Mouse (Mus musculus): Measurements from ENCODE around the gene Tex38. TPM values are rescaled to one million over a fixed set of nuclear protein-coding genes. Genes with fewer than 3 reads are reported as not detected.

The Tex38 gene
- polyA plus RNA-seq, 1 experiment from 2014 or later = 0.72 TPM

DNA sequence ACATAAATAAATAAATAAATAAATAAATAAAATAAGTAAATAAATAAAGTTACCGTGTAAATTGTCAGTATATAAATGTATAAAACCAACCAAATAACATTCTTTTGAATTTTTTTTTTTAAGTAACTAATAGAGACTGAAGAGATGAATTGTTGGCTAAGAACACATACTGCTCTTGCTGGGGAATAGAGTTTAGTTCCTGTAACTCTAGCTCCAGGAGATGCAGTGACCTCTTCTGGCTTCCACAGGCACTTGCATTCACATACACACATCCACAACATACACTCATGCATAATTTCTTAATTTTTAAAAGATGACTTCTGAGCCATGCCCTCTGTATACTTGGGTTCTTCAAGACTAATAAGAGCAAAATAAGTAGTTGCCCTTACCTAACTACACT is 26.0 kb downstream of the Tex38 start:
- no peak overlapping the region for H3K4me3 ChIP-seq (ENCODE audit: low read depth, low read length)
- H3K27me3 ChIP-seq (ENCODE audit: control insufficient read depth, insufficient read depth, low read depth, low read length) = no peaks in the 10 kb centered on the region
- 100% methylated on average over 1 of the region's 1 CpGs for whole genome bisulfite sequencing
- no peak for ATAC-seq
- no peak overlapping the region for H3K27ac ChIP-seq (ENCODE audit: low read length)
- peaks cover 18% of the 10 kb centered on the region for H3K36me3 ChIP-seq (ENCODE audit: control insufficient read depth, insufficient read depth, low read length)
- no peaks in the 10 kb centered on the region for H3K4me1 ChIP-seq (ENCODE audit: control insufficient read depth, insufficient read depth, low read length)
- no peak overlapping the region for H3K9ac ChIP-seq (ENCODE audit: low read depth, low read length)
- H3K4me2 ChIP-seq (ENCODE audit: low read length) = no peak overlapping the region
- no peaks in the 10 kb centered on the region for H3K9me3 ChIP-seq (replicated peaks; ENCODE audit: control insufficient read depth, low read length, poor library complexity, severe bottlenecking)

DNA sequence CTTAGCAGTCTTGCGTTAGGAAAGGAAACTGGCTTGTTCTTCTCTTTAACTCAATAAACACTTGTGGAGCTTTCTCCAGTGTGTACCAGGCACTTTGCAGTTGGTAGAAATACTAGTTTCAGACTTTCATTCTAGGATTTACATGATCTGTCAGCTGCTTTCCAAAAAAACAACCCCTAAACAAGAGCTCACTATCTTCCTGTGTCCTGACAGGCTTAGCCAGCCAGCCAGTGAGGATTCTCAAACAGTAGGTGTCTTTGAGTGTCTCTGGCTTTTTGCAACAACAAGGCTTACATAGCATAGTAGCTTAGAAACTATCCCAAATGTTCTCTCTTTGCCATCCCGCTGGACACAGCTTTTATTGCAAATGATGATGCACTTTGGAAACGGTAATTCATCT is 26.7 kb downstream of the Tex38 start:
- peaks cover 14% of the 10 kb centered on the region for H3K36me3 ChIP-seq (ENCODE audit: control insufficient read depth, insufficient read depth, low read length)
- 95% methylated on average over 3 of the region's 3 CpGs for WGBS
- no peak for ATAC-seq

DNA sequence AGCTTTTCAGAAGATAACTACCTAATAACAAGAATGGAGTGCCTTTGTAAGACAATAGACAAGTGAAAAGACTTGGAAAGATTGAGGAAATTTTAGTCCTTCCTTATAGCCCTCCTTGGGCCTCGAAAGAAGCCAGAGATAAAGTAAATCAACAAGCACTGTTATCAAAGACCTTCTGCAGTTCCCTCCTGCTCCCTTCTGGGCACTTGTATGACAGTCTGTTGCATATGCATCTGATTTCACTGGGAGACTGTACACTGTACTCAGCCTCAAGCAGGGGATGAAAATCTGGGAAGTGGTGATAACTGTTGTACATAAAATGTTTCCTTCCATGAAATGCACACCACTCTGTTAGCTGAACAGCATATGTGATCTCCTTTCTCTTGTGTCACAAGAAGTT is 31.5 kb downstream of the Tex38 start:
- peaks cover 13% of the 10 kb centered on the region for H3K36me3 ChIP-seq (ENCODE audit: control insufficient read depth, insufficient read depth, low read length)
- no peak for ATAC-seq
- H3K27me3 ChIP-seq (ENCODE audit: control insufficient read depth, insufficient read depth, low read depth, low read length) = no peaks in the 10 kb centered on the region
- no peak overlapping the region for H3K4me3 ChIP-seq (ENCODE audit: low read depth, low read length)
- H3K9ac ChIP-seq (ENCODE audit: low read depth, low read length) = no peak overlapping the region
- no peaks in the 10 kb centered on the region for H3K9me3 ChIP-seq (replicated peaks; ENCODE audit: control insufficient read depth, low read length, poor library complexity, severe bottlenecking)
- no peak overlapping the region for H3K4me2 ChIP-seq (ENCODE audit: low read length)
- no peak overlapping the region for H3K27ac ChIP-seq (ENCODE audit: low read length)
- 97% methylated on average over 1 of the region's 1 CpGs for WGBS
- no peaks in the 10 kb centered on the region for H3K4me1 ChIP-seq (ENCODE audit: control insufficient read depth, insufficient read depth, low read length)

More for the DNA sequence above, 26.7 kb downstream of the Tex38 start:
- Histone ChIP-seq H3K9me3 (replicated peaks; ENCODE audit: control insufficient read depth, low read length, poor library complexity, severe bottlenecking) (no peaks in the 10 kb centered on the region), H3K4me1 (ENCODE audit: control insufficient read depth, insufficient read depth, low read length) (no peaks in the 10 kb centered on the region), H3K9ac (ENCODE audit: low read depth, low read length) (no peak overlapping the region), H3K27ac (ENCODE audit: low read length) (no peak overlapping the region), H3K4me2 (ENCODE audit: low read length) (no peak overlapping the region), H3K4me3 (ENCODE audit: low read depth, low read length) (no peak overlapping the region), H3K27me3 (ENCODE audit: control insufficient read depth, insufficient read depth, low read depth, low read length) (no peaks in the 10 kb centered on the region)

DNA sequence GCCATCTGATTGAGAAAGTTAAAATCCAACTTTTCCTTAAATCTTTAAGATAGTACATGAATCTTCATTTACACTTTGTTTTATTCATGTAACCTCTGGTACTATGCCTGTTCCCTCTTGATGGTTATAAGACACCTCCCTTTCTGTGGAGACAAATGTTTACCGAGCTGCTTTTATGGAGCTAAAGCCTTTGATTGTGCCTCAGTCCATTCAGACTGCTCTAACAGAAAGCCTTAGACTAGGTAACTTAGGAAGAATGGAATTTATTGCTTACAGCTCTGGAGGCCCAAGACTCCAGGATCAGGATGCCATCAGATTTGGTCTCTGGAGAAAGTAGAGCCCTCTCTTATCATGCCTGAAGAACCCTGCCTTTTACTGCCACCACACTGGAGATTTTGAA is 32.6 kb downstream of the Tex38 start:
- H3K9me3 ChIP-seq (replicated peaks; ENCODE audit: control insufficient read depth, low read length, poor library complexity, severe bottlenecking) = no peaks in the 10 kb centered on the region
- no peak overlapping the region for H3K4me2 ChIP-seq (ENCODE audit: low read length)
- no peak overlapping the region for H3K4me3 ChIP-seq (ENCODE audit: low read depth, low read length)
- no peak overlapping the region for H3K27ac ChIP-seq (ENCODE audit: low read length)
- 63% methylated on average over 1 of the region's 1 CpGs for WGBS
- peaks cover 10% of the 10 kb centered on the region for H3K36me3 ChIP-seq (ENCODE audit: control insufficient read depth, insufficient read depth, low read length)
- no peak for ATAC-seq
- no peaks in the 10 kb centered on the region for H3K27me3 ChIP-seq (ENCODE audit: control insufficient read depth, insufficient read depth, low read depth, low read length)
- no peaks in the 10 kb centered on the region for H3K4me1 ChIP-seq (ENCODE audit: control insufficient read depth, insufficient read depth, low read length)
- H3K9ac ChIP-seq (ENCODE audit: low read depth, low read length) = no peak overlapping the region

DNA sequence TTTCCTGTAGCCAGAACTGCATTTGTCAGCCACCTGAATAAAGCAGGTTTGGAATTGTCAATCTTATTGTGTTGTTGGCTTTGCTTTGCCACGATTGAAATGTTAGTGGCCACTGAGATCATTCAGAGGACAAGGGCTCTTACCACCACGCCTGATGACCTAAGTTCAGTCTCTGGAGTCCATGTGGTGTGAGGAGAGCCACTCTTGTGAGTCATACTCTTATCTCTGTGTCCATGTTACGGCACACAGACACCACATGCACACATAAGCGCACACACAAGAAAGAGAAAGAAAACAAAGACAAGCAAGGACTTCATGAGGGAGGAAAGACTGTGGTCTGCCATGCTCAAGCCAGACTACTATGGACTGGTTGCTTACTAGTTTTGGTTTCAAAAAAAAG is 37.7 kb downstream of the Tex38 start:
- 85% methylated on average over 4 of the region's 4 CpGs for WGBS
- no peak overlapping the region for H3K27ac ChIP-seq (ENCODE audit: low read length)
- no peaks in the 10 kb centered on the region for H3K9me3 ChIP-seq (replicated peaks; ENCODE audit: control insufficient read depth, low read length, poor library complexity, severe bottlenecking)
- H3K4me2 ChIP-seq (ENCODE audit: low read length) = no peak overlapping the region
- 0 out of 2 replicates have a peak, but pooled peaks cover 12% of the 10 kb centered on the region for H3K36me3 ChIP-seq (ENCODE audit: control insufficient read depth, insufficient read depth, low read length)
- no peak for ATAC-seq
- no peak overlapping the region for H3K9ac ChIP-seq (ENCODE audit: low read depth, low read length)
- H3K4me3 ChIP-seq (ENCODE audit: low read depth, low read length) = no peak overlapping the region
- no peaks in the 10 kb centered on the region for H3K27me3 ChIP-seq (ENCODE audit: control insufficient read depth, insufficient read depth, low read depth, low read length)
- H3K4me1 ChIP-seq (ENCODE audit: control insufficient read depth, insufficient read depth, low read length) = peaks cover 15% of the 10 kb centered on the region

DNA sequence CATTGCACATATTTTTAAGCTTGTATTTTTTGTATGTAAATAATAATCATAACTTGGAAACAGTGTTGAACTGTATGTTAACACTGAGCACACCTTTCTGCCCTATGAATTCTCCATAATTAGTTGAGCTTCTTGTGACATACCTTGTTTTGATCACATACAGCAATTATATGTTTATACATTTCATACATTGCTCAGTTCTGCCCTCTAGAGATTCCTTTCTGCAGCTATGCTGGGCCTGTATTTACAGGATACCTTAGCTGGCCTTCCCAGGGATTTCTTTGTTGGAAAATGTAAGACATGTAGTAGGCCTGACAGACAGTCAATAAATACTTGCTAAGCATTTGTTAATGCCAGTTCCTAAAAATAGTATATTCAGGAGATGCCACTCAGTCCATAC is 38.2 kb downstream of the Tex38 start:
- no peak overlapping the region for H3K27ac ChIP-seq (ENCODE audit: low read length)
- H3K9ac ChIP-seq (ENCODE audit: low read depth, low read length) = no peak overlapping the region
- H3K4me1 ChIP-seq (ENCODE audit: control insufficient read depth, insufficient read depth, low read length) = peaks cover 15% of the 10 kb centered on the region
- ATAC-seq = no peak
- no peaks in the 10 kb centered on the region for H3K27me3 ChIP-seq (ENCODE audit: control insufficient read depth, insufficient read depth, low read depth, low read length)
- H3K9me3 ChIP-seq (replicated peaks; ENCODE audit: control insufficient read depth, low read length, poor library complexity, severe bottlenecking) = no peaks in the 10 kb centered on the region
- H3K36me3 ChIP-seq (ENCODE audit: control insufficient read depth, insufficient read depth, low read length) = 0 out of 2 replicates have a peak, but pooled peaks cover 10% of the 10 kb centered on the region
- no peak overlapping the region for H3K4me2 ChIP-seq (ENCODE audit: low read length)
- H3K4me3 ChIP-seq (ENCODE audit: low read depth, low read length) = no peak overlapping the region

DNA sequence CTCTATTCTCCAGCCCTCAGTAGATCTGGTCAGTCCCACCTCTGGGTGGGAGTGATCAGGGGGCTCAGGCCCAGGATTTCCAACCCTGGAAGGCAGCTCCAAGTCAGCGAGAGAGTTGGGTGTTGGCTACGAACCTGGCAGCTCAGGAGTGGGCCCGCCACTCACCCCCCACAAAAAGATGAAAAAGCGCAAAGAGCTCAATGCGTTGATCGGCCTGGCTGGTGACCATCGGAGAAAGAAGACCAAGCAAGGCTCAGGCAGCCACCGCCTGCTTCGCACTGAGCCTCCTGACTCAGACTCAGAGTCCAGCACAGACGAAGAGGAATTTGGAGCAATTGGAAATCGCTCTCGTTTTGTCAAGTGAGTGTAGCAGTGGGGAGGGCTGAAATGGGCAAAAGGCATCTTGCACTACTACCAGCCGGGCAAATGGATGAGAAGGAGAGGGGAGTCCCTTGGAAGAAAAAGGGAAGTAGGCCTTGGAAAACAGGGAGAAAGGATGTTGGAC is 42.3 kb downstream of the Tex38 start:
- no peak for ATAC-seq
- no peak overlapping the region for H3K27ac ChIP-seq (ENCODE audit: low read length)

DNA sequence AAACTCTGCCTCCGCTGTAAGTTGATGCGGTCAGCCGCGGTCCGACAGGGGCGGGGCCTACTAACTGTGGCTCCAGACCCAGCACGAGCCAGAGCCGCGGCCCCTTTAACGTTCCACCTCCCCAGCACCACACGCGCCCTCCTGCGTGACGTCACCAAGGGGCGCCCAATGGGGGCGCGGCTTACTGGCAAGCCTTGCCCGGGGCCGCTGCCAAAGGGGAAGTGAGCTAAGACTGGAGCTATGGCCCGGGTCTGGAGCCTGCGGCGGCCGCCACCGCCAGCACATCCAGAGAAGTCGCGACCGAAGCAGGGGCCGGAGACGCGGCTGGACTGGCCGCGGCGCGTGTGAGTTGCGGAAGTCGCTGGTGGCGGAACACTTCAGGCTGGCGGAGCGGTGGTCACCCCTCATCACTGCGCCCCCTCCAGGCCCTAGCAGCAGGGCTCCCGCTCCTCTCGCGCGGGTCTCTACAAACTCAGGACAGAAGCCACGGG is 43.2 kb downstream of the Tex38 start, which contains the start of gene Efcab14:
Gene Efcab14, plus strand, starts transcription at position 194 of the 491 bp plus-strand sequence.
- H3K36me3 ChIP-seq (ENCODE audit: control insufficient read depth, insufficient read depth, low read length) = 0 out of 2 replicates have a peak, but pooled peaks cover 9% of the 10 kb centered on the region
- ATAC-seq = peak; percentile 100
- under 1% methylated on average over 44 of the region's 45 CpGs for WGBS
- H3K4me3 ChIP-seq (ENCODE audit: low read depth, low read length) = peak within 1 kb of the TSS; percentile 83
- H3K4me2 ChIP-seq (ENCODE audit: low read length) = peak within 1 kb of the TSS; percentile 86
- H3K9ac ChIP-seq (ENCODE audit: low read depth, low read length) = peak within 1 kb of the TSS; percentile 86
- no peaks in the 10 kb centered on the region for H3K27me3 ChIP-seq (ENCODE audit: control insufficient read depth, insufficient read depth, low read depth, low read length)
- H3K27ac ChIP-seq (ENCODE audit: low read length) = peak within 1 kb of the TSS; percentile 81
- H3K9me3 ChIP-seq (replicated peaks; ENCODE audit: control insufficient read depth, low read length, poor library complexity, severe bottlenecking) = no peaks in the 10 kb centered on the region
- peaks cover 18% of the 10 kb centered on the region for H3K4me1 ChIP-seq (ENCODE audit: control insufficient read depth, insufficient read depth, low read length)

More for the DNA sequence above, 42.3 kb downstream of the Tex38 start:
- Histone ChIP-seq H3K36me3 (ENCODE audit: control insufficient read depth, insufficient read depth, low read length) (0 out of 2 replicates have a peak, but pooled peaks cover 9% of the 10 kb centered on the region), H3K4me3 (ENCODE audit: low read depth, low read length) (peak overlapping the region; percentile 83), H3K9ac (ENCODE audit: low read depth, low read length) (peak overlapping the region; percentile 86), H3K9me3 (replicated peaks; ENCODE audit: control insufficient read depth, low read length, poor library complexity, severe bottlenecking) (no peaks in the 10 kb centered on the region), H3K4me1 (ENCODE audit: control insufficient read depth, insufficient read depth, low read length) (peaks cover 18% of the 10 kb centered on the region), H3K27me3 (ENCODE audit: control insufficient read depth, insufficient read depth, low read depth, low read length) (no peaks in the 10 kb centered on the region), H3K4me2 (ENCODE audit: low read length) (peak overlapping the region; percentile 86)
- 47% methylated on average over 13 of the region's 13 CpGs for WGBS

DNA sequence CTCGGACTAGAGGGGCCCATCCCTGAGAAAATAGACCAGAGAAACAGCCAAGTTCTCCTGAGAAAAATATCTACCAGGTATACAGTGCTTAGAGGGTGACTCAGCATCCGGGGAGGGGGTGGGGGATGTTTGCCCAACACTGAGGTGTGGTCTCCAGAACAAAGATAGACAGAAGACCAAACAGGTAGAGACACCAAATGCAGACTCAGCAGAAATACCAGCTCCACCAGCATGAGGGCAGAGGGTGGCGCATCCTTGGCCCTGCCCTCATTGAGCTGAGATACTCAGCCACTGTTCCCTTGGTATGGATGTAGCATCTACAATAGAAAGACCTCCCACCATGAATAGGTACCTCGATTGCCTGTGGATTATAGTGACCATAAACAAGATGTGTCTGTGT is 46.0 kb downstream of the Tex38 start:
- Histone ChIP-seq H3K4me3 (ENCODE audit: low read depth, low read length) (no peak overlapping the region), H3K27me3 (ENCODE audit: control insufficient read depth, insufficient read depth, low read depth, low read length) (peaks cover 5% of the 10 kb centered on the region), H3K4me1 (ENCODE audit: control insufficient read depth, insufficient read depth, low read length) (peaks cover 18% of the 10 kb centered on the region), H3K9ac (ENCODE audit: low read depth, low read length) (no peak overlapping the region), H3K36me3 (ENCODE audit: control insufficient read depth, insufficient read depth, low read length) (no peaks in the 10 kb centered on the region), H3K9me3 (replicated peaks; ENCODE audit: control insufficient read depth, low read length, poor library complexity, severe bottlenecking) (no peaks in the 10 kb centered on the region), H3K27ac (ENCODE audit: low read length) (no peak overlapping the region), H3K4me2 (ENCODE audit: low read length) (no peak overlapping the region)
- WGBS = 68% methylated on average over 4 of the region's 4 CpGs
- no peak for ATAC-seq

Data from midbrain, embryonic 16.5 days (tissue).